ENCODE assay signal across 15 mouse cellular contexts in genomic region chr17:33979512-33980050, GRCm38 (mm10). TPM values are rescaled to one million over a fixed set of nuclear protein-coding genes. Genes with fewer than 3 reads are reported as not detected.
A peak's percentile ranks its signal among the peaks of the same experiment; 100 is the strongest.
DNase-seq lines count a peak whose midpoint lies in the region; ATAC-seq and TF ChIP-seq lines count a peak whose summit lies in the region.
"Had no signal": no experiment of that assay in that cellular context is flagged by ENCODE, and none has a peak within 500 bp of the region (broad histone marks: within the 10 kb centered on the region; RNA-seq: fewer than 3 reads in every experiment).

No protein-coding gene starts in this region.

- no peaks in the 10 kb centered on the region for H3K9me3 ChIP-seq in heart, embryonic 13.5 days
- H3K9me3 ChIP-seq in liver, embryonic 13.5 days (replicated peaks): no peaks in the 10 kb centered on the region
- H3K9me3 ChIP-seq: forebrain, embryonic 12.5 days; hindbrain, embryonic 10.5 days; limb, embryonic 15.5 days; midbrain, embryonic 12.5 days had no signal

- DNase-seq in heart, adult 8-10 months (ENCODE audit: low spot score): no peak
- DNase-seq in spleen, adult 2 months (ENCODE audit: low read depth in 1 of 2, low spot score in 2 of 2): no peak
- DNase-seq in spleen, postnatal 14 days (ENCODE audit: low spot score in 2 of 2): no peak
- no peak for DNase-seq in liver, embryonic 13.5 days
- no peak for DNase-seq in left cerebral cortex, adult 18-20 months (ENCODE audit: low spot score in 2 of 2)
- DNase-seq in embryo, embryonic 10 days (ENCODE audit: low spot score): no peak
- DNase-seq: adrenal gland, postnatal 25 days; gastrocnemius, postnatal 10 days; kidney, postnatal 4 days; retina, postnatal 1 day had no signal

- H3K36me3 ChIP-seq in heart, embryonic 13.5 days: no peaks in the 10 kb centered on the region
- peaks cover 3% of the 10 kb centered on the region; the same call in 1 of the 2 replicates for H3K36me3 ChIP-seq in spleen, adult 2 months (ENCODE audit: control insufficient read depth, insufficient read depth, low read length)
- no peaks in the 10 kb centered on the region for H3K36me3 ChIP-seq in liver, embryonic 13.5 days
- H3K36me3 ChIP-seq: forebrain, embryonic 12.5 days; hindbrain, embryonic 10.5 days; limb, embryonic 15.5 days; midbrain, embryonic 12.5 days had no signal

- H3K27ac ChIP-seq in heart, embryonic 13.5 days (replicated peaks): no peak overlapping the region
- peak overlapping the region; percentile 93 for H3K27ac ChIP-seq in spleen, adult 2 months (ENCODE audit: insufficient read depth, low read length)
- peak overlapping the region; percentile 62; the same call in 1 of the 2 replicates for H3K27ac ChIP-seq in liver, embryonic 13.5 days
- H3K27ac ChIP-seq: forebrain, embryonic 12.5 days; hindbrain, embryonic 10.5 days; limb, embryonic 15.5 days; midbrain, embryonic 12.5 days had no signal

- WGBS in heart, embryonic 13.5 days: 62% methylated on average over 6 of the region's 6 CpGs
- 62% methylated on average over 6 of the region's 6 CpGs for WGBS in spleen, adult 2 months
- WGBS in liver, embryonic 13.5 days (ENCODE audit: insufficient replicate concordance): 56% methylated on average over 6 of the region's 6 CpGs

- H3K4me1 ChIP-seq in heart, embryonic 13.5 days: peaks cover 31% of the 10 kb centered on the region
- peaks cover 22% of the 10 kb centered on the region for H3K4me1 ChIP-seq in spleen, adult 2 months (ENCODE audit: control insufficient read depth, insufficient read depth, insufficient read length)
- H3K4me1 ChIP-seq in liver, embryonic 13.5 days (replicated peaks): peaks cover 41% of the 10 kb centered on the region

- no peak for ATAC-seq in heart, embryonic 13.5 days (ENCODE audit: extremely low read depth, insufficient number of reproducible peaks, low FRiP score, low TSS enrichment)
- no peak for ATAC-seq in liver, embryonic 13.5 days (ENCODE audit: low read depth)

- peak overlapping the region; percentile 46; the same call in 1 of the 2 replicates for H3K4me3 ChIP-seq in heart, embryonic 13.5 days
- H3K4me3 ChIP-seq in spleen, adult 2 months (ENCODE audit: extremely low read depth, insufficient read depth, insufficient read length): no peak overlapping the region; the same call in 1 of the 2 replicates
- no peak overlapping the region for H3K4me3 ChIP-seq in liver, embryonic 13.5 days (replicated peaks)
- H3K4me3 ChIP-seq: forebrain, embryonic 12.5 days had no signal

- H3K27me3 ChIP-seq in heart, embryonic 13.5 days (replicated peaks): peaks cover 61% of the 10 kb centered on the region
- H3K27me3 ChIP-seq in spleen, adult 2 months (ENCODE audit: control insufficient read depth, insufficient read depth, low read length): no peaks in the 10 kb centered on the region
- H3K27me3 ChIP-seq in liver, embryonic 13.5 days: peaks cover 41% of the 10 kb centered on the region

- TF ChIP-seq POLR2A in spleen, adult 2 months (IDR thresholded peaks at IDR 0.05; ENCODE audit: low read depth, low read length): no peak

- H3K4me2 ChIP-seq in heart, embryonic 13.5 days: no peak overlapping the region
- peak overlapping the region; percentile 85; the same call in 1 of the 2 replicates for H3K4me2 ChIP-seq in liver, embryonic 13.5 days

- TF ChIP-seq CTCF in spleen, adult 2 months (IDR thresholded peaks at IDR 0.05; ENCODE audit: extremely low read depth, insufficient read depth, insufficient read length, insufficient replicate concordance): no peak

- H3K9ac ChIP-seq in heart, embryonic 13.5 days: no peak overlapping the region
- H3K9ac ChIP-seq in liver, embryonic 13.5 days: no peak overlapping the region
- H3K9ac ChIP-seq: forebrain, embryonic 12.5 days; limb, embryonic 15.5 days; midbrain, embryonic 12.5 days had no signal

RNA-seq across cellular contexts. Expression of gene H2-K1, which starts 20.6 kb away (rescaled TPM):
- 23.4 and 32.0 TPM in 2 replicates for polyA plus RNA-seq in heart, embryonic 13.5 days (2015; fragmentation: Nextera tagmentation; extraction: Ambion mirVana)
- 100 to 1,000 TPM; 111 to 163 (median 123) TPM for total RNA-seq in heart, adult 8-10 months (2022)
- polyA plus RNA-seq in spleen, adult 2 months (2012; rRNA removed): 5,070 and 5,425 TPM in 2 replicates
- 80.9 and 88.3 TPM in 2 replicates for polyA plus RNA-seq in liver, embryonic 13.5 days (2015; fragmentation: Nextera tagmentation; extraction: Ambion mirVana)
- total RNA-seq in left cerebral cortex, adult 18-20 months (2021): 10 to 100 TPM; 30.9 to 33.6 TPM

RNA-seq across cellular contexts. Expression of gene Rps18, which starts 23.8 kb away (rescaled TPM):
- polyA plus RNA-seq in heart, embryonic 13.5 days (2015; fragmentation: Nextera tagmentation; extraction: Ambion mirVana): 923 and 1,093 TPM in 2 replicates
- 100 to 1,000 TPM; 373 to 430 (median 408) TPM for total RNA-seq in heart, adult 8-10 months (2022)
- 476 and 550 TPM in 2 replicates for polyA plus RNA-seq in spleen, adult 2 months (2012; rRNA removed)
- polyA plus RNA-seq in liver, embryonic 13.5 days (2015; fragmentation: Nextera tagmentation; extraction: Ambion mirVana): 1,343 and 1,499 TPM in 2 replicates
- 100 to 1,000 TPM; 332 to 337 TPM for total RNA-seq in left cerebral cortex, adult 18-20 months (2021)

RNA-seq across cellular contexts. Expression of gene Vps52, which starts 24.0 kb away (rescaled TPM):
- polyA plus RNA-seq in heart, embryonic 13.5 days (2015; fragmentation: Nextera tagmentation; extraction: Ambion mirVana): 36.0 and 39.6 TPM in 2 replicates
- 10 to 100 TPM; 35.6 to 45.0 (median 41.6) TPM for total RNA-seq in heart, adult 8-10 months (2022)
- polyA plus RNA-seq in spleen, adult 2 months (2012; rRNA removed): 58.0 and 73.2 TPM in 2 replicates
- polyA plus RNA-seq in liver, embryonic 13.5 days (2015; fragmentation: Nextera tagmentation; extraction: Ambion mirVana): 27.7 and 30.1 TPM in 2 replicates
- 10 to 100 TPM; 71.1 to 71.2 TPM for total RNA-seq in left cerebral cortex, adult 18-20 months (2021)

RNA-seq across cellular contexts. Expression of gene B3galt4, which starts 28.3 kb away (rescaled TPM):
- 4.5 and 7.0 TPM in 2 replicates for polyA plus RNA-seq in heart, embryonic 13.5 days (2015; fragmentation: Nextera tagmentation; extraction: Ambion mirVana)
- total RNA-seq in heart, adult 8-10 months (2022): 1 to 10 TPM in 3 of 4 experiments, under 1 TPM in 1; 0.89 to 2.6 (median 1.6) TPM
- polyA plus RNA-seq in spleen, adult 2 months (2012; rRNA removed): 18.9 and 20.6 TPM in 2 replicates
- 2.3 and 2.5 TPM in 2 replicates for polyA plus RNA-seq in liver, embryonic 13.5 days (2015; fragmentation: Nextera tagmentation; extraction: Ambion mirVana)
- total RNA-seq in left cerebral cortex, adult 18-20 months (2021): 1 to 10 TPM; 5.9 to 6.5 TPM

RNA-seq across cellular contexts. Expression of gene Wdr46, which starts 39.1 kb away (rescaled TPM):
- polyA plus RNA-seq in heart, embryonic 13.5 days (2015; fragmentation: Nextera tagmentation; extraction: Ambion mirVana): 20.5 and 20.6 TPM in 2 replicates
- total RNA-seq in heart, adult 8-10 months (2022): 10 to 100 TPM; 10.1 to 12.8 (median 11.6) TPM
- polyA plus RNA-seq in spleen, adult 2 months (2012; rRNA removed): 20.5 and 26.7 TPM in 2 replicates
- 30.1 and 34.9 TPM in 2 replicates for polyA plus RNA-seq in liver, embryonic 13.5 days (2015; fragmentation: Nextera tagmentation; extraction: Ambion mirVana)
- 10 to 100 TPM; 12.5 to 13.8 TPM for total RNA-seq in left cerebral cortex, adult 18-20 months (2021)

Comparison
In these comparisons a context has a peak if more than half of its experiments do, and no peak if none do; other contexts are left out.
1. RNA of gene H2-K1, which starts 20.6 kb away (polyA plus RNA-seq): 5,070 to 5,425 TPM in spleen, adult 2 months; 80.9 to 88.3 TPM in liver, embryonic 13.5 days and 23.4 to 32.0 TPM in heart, embryonic 13.5 days; every median in the first group is over 10 times any median in the second.